Mouse (Mus musculus) ES-Bruce4 (cell line): ENCODE data around the gene Kbtbd12.
A peak's percentile ranks its signal among the peaks of the same experiment; 100 is the strongest.

Experiments used
- CTCF ChIP-seq: IDR thresholded peaks from one replicate; pipeline ENCODE4 v1.8.1; 2011; ENCODE audit warnings: low read depth, low read length
- EP300 ChIP-seq: IDR thresholded peaks from 2 replicates; pipeline ENCODE4 v1.6.1; 2011; ENCODE audit warnings: low read depth, low read length; ENCODE audit not compliant: insufficient read depth
- POLR2A ChIP-seq: IDR thresholded peaks from one replicate; pipeline ENCODE4 v1.8.1; 2011; ENCODE audit warnings: low read length; ENCODE audit not compliant: insufficient read depth

GRCm38 (mm10) chr6:88558076-88558475, 79.7 kb downstream of the Kbtbd12 start:
- TF ChIP-seq POLR2A, result no peak
- TF ChIP-seq CTCF, result peak; percentile 38
- no peak for TF ChIP-seq EP300
